Mouse (Mus musculus) bone marrow, adult 2 months (tissue): ENCODE data around the gene Maneal.

Experiments
- CTCF ChIP-seq: fragments of 200-500 bp; IDR thresholded peaks from 2 replicates; pipeline ENCODE4 v1.5.1; 2011; ENCODE audit warnings: low read length, control low read depth; ENCODE audit not compliant: control insufficient read depth, insufficient read depth
- POLR2A ChIP-seq: fragments of 200-500 bp; IDR thresholded peaks from 2 replicates; pipeline ENCODE4 v1.6.1; 2011; ENCODE audit warnings: low read depth, mild to moderate bottlenecking, control low read depth, low read length, borderline replicate concordance; ENCODE audit not compliant: control insufficient read depth

GRCm38 (mm10) chr4:124888702-124889101, 26.7 kb upstream of the Maneal start:
- TF ChIP-seq CTCF (no peak), POLR2A (no peak)
